Mouse (Mus musculus) liver, embryonic 16.5 days (tissue): ENCODE measurements around the gene 1700020A23Rik. TPM values are rescaled to one million over a fixed set of nuclear protein-coding genes. Genes with fewer than 3 reads are reported as not detected.

Experiments
- ATAC-seq: fragments of 200-750 bp; cut with Nextera tagmentation; 2 replicates; pipeline ENCODE4 v1.8.0; 2017; ENCODE audit warnings: low read depth, mild to moderate bottlenecking, moderate number of reproducible peaks, moderate library complexity
- H3K27ac ChIP-seq: fragments of 300-500 bp; sonication (generic); 2 replicates; pipeline ENCODE4 v1.5.1; 2014; ENCODE audit warnings: mild to moderate bottlenecking, low read length
- H3K27me3 ChIP-seq: fragments of 300-500 bp; sonication (generic); 2 replicates; pipeline ENCODE4 v1.6.1; 2014; ENCODE audit warnings: low read depth, low read length, mixed read lengths; ENCODE audit not compliant: control insufficient read depth, insufficient read depth
- H3K36me3 ChIP-seq: fragments of 300-500 bp; sonication (generic); 2 replicates; pipeline ENCODE4 v1.6.1; 2014; ENCODE audit warnings: mild to moderate bottlenecking; ENCODE audit not compliant: control insufficient read depth, insufficient read depth
- H3K4me1 ChIP-seq: fragments of 300-500 bp; sonication (generic); 2 replicates; pipeline ENCODE4 v1.6.1; 2014; ENCODE audit warnings: low read depth, low read length, mixed read lengths; ENCODE audit not compliant: control insufficient read depth
- H3K4me2 ChIP-seq: fragments of 300-500 bp; sonication (generic); 2 replicates; pipeline ENCODE4 v1.6.1; 2014; ENCODE audit warnings: low read depth, low read length, mixed read lengths
- H3K4me3 ChIP-seq: fragments of 300-500 bp; sonication (generic); 2 replicates; pipeline ENCODE4 v1.5.1; 2014; ENCODE audit warnings: low read depth, mild to moderate bottlenecking, low read length
- H3K9ac ChIP-seq: fragments of 300-500 bp; sonication (generic); 2 replicates; pipeline ENCODE4 v1.6.1; 2014; ENCODE audit warnings: low read depth, low read length
- H3K9me3 ChIP-seq: fragments of 300-500 bp; sonication (generic); replicated peaks from 2 replicates; pipeline ENCODE4 v1.6.1; 2016; ENCODE audit warnings: low read length; ENCODE audit not compliant: control insufficient read depth
- WGBS: fragments of 180-500 bp; shearing (Covaris S2); extraction: QIAGEN DNeasy Blood & Tissue Kit; methylation state at CpG from one replicate; pipeline ENCODE4 v1.1.7; 2014; ENCODE audit not compliant: insufficient replicate concordance; 5-methylcytosine and 5-hydroxymethylcytosine counted together
- polyA plus RNA-seq: library from polyadenylated mRNA; unstranded; fragments of >200 nt; fragmentation: Nextera tagmentation; extraction: Ambion mirVana; gene quantifications from 2 replicates; pipeline ENCODE4 v1.2.1, GENCODE M21; 2015

Gene 1700020A23Rik
- polyA plus RNA-seq, 1 experiment from 2014 or later: not detected

DNA sequence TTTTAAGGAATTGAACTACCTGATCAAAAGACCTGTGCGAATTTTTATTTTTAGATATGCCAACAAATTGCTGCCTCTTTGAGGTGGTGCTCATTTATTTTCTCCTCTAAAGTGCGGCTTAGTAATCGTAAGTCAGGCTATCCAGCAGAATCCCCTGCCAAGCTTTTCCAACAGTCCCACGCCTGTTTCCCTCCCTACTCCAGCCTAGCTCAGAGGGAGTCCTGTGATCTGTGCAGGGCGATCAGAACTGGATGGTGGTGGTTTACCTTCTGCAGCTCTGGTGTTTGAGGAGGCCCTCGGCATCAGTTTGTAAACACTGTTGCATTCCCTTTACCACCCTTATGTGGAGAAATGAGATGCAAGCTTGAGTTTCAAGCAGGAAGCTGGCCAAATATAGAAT is 48.4 kb downstream of the 1700020A23Rik start:
- H3K4me2 ChIP-seq: no peak overlapping the region
- no peaks in the 10 kb centered on the region for H3K9me3 ChIP-seq
- no peak overlapping the region for H3K27ac ChIP-seq
- WGBS: 72% methylated on average over 6 of the region's 6 CpGs
- no peak overlapping the region for H3K4me3 ChIP-seq
- H3K27me3 ChIP-seq: peaks cover 7% of the 10 kb centered on the region; the same call in 1 of the 2 replicates
- no peak for ATAC-seq
- H3K4me1 ChIP-seq: peaks cover 34% of the 10 kb centered on the region
- H3K9ac ChIP-seq: no peak overlapping the region
- H3K36me3 ChIP-seq: no peaks in the 10 kb centered on the region

DNA sequence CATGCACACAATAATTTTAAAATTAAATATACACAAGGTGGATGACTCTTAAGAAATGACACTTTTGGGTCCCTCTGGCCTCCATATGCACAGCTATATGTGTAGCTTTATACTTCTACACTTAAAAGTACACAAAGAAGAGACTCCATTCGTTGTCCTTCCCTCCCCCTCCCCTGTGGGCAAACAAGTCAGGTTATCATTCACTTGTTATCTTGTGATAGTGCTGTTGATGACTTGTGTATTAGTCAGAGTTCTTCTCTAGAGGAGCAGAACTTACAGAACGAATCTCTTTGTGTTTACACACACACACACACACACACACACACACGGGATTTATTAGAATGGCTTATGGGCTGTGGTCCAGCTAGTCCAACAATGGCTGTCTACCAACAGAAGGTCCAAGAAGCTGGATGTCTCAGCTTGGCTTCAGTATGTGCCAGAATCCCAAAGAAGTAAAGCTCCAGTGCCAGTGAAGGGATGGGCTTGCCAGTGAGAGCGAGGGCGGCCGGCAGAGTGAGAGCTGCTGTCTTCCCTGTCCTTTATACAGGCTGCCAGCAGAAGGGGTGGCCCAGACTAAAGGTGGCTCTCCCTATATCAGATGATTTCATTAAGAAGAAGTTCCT is 49.8 kb downstream of the 1700020A23Rik start:
- no peak overlapping the region for H3K4me2 ChIP-seq
- ATAC-seq: no peak
- H3K27ac ChIP-seq: no peak overlapping the region
- H3K9me3 ChIP-seq: no peaks in the 10 kb centered on the region
- H3K36me3 ChIP-seq: no peaks in the 10 kb centered on the region
- H3K4me1 ChIP-seq: peaks cover 26% of the 10 kb centered on the region
- H3K27me3 ChIP-seq: no peaks in the 10 kb centered on the region
- 68% methylated on average over 6 of the region's 6 CpGs for WGBS
- H3K9ac ChIP-seq: no peak overlapping the region
- H3K4me3 ChIP-seq: no peak overlapping the region

Other genes starting within 250 kb of the 1700020A23Rik start
- gene Snrpb, start 225.9 kb upstream of the 1700020A23Rik start, polyA plus RNA-seq: 231 and 249 TPM in 2 replicates
- gene Tmc2, start 210.1 kb upstream of the 1700020A23Rik start, polyA plus RNA-seq: 0.04 and 0.11 TPM in 2 replicates
- 120 and 130 TPM in 2 replicates for gene Nop56, start 130.8 kb upstream of the 1700020A23Rik start, polyA plus RNA-seq
- 106 and 108 TPM in 2 replicates for gene Idh3b, start 120.7 kb upstream of the 1700020A23Rik start, polyA plus RNA-seq
- 0.05 TPM in 2 replicates for gene Ebf4, start 110.1 kb upstream of the 1700020A23Rik start, polyA plus RNA-seq
- 2.5 and 5.0 TPM in 2 replicates for gene Cpxm1, start 7.7 kb upstream of the 1700020A23Rik start, polyA plus RNA-seq
- gene Gm28372, start within 50 bp of the 1700020A23Rik start, polyA plus RNA-seq: not detected in 2 replicates
- gene Tmem239, start 1.2 kb downstream of the 1700020A23Rik start, polyA plus RNA-seq: not detected in 2 replicates
- 33.0 and 39.3 TPM in 2 replicates for gene Vps16, start 19.1 kb downstream of the 1700020A23Rik start, polyA plus RNA-seq
- gene Pced1a, start 19.4 kb downstream of the 1700020A23Rik start, polyA plus RNA-seq: 3.2 and 3.8 TPM in 2 replicates
- gene Ptpra, start 45.0 kb downstream of the 1700020A23Rik start, polyA plus RNA-seq: 26.7 and 29.6 TPM in 2 replicates
- gene Mrps26, start 158.5 kb downstream of the 1700020A23Rik start, polyA plus RNA-seq: 30.9 and 34.3 TPM in 2 replicates
- gene Oxt, start 170.9 kb downstream of the 1700020A23Rik start, polyA plus RNA-seq: not detected in 2 replicates
- gene Avp, start 177.3 kb downstream of the 1700020A23Rik start, polyA plus RNA-seq: not detected in 2 replicates
- 7.9 and 8.8 TPM in 2 replicates for gene Fastkd5, start 224.8 kb downstream of the 1700020A23Rik start, polyA plus RNA-seq
- 4.1 and 4.5 TPM in 2 replicates for gene Ubox5, start 224.8 kb downstream of the 1700020A23Rik start, polyA plus RNA-seq
- gene Lzts3, start 237.5 kb downstream of the 1700020A23Rik start, polyA plus RNA-seq: 1.6 and 1.9 TPM in 2 replicates